In genomic region chr10:110477689-110478314, GRCm38 (mm10) we compare ENCODE assay signal across 10 mouse cellular contexts. TPM values are rescaled to one million over a fixed set of nuclear protein-coding genes. Genes with fewer than 3 reads are reported as not detected.
A peak's percentile ranks its signal among the peaks of the same experiment; 100 is the strongest.
DNase-seq lines count a peak whose midpoint lies in the region; ATAC-seq lines count a peak whose summit lies in the region.
"Had no signal": no experiment of that assay in that cellular context is flagged by ENCODE, and none has a peak within 500 bp of the region (broad histone marks: within the 10 kb centered on the region; RNA-seq: fewer than 3 reads in every experiment).

No protein-coding gene starts in this region.

- no peaks in the 10 kb centered on the region for H3K9me3 ChIP-seq in limb, embryonic 12.5 days
- no peaks in the 10 kb centered on the region for H3K9me3 ChIP-seq in limb, embryonic 10.5 days (replicated peaks)
- no peaks in the 10 kb centered on the region for H3K9me3 ChIP-seq in midbrain, embryonic 11.5 days (ENCODE audit: control insufficient read depth, low read length)
- H3K9me3 ChIP-seq in heart, embryonic 12.5 days (replicated peaks), result no peaks in the 10 kb centered on the region

- no peaks in the 10 kb centered on the region for H3K36me3 ChIP-seq in limb, embryonic 12.5 days
- H3K36me3 ChIP-seq in limb, embryonic 10.5 days, result no peaks in the 10 kb centered on the region
- H3K36me3 ChIP-seq in midbrain, embryonic 11.5 days (ENCODE audit: control insufficient read depth, insufficient read depth, low read length), result no peaks in the 10 kb centered on the region
- H3K36me3 ChIP-seq in heart, embryonic 12.5 days, result no peaks in the 10 kb centered on the region

- H3K4me3 ChIP-seq in limb, embryonic 12.5 days (replicated peaks), result no peak overlapping the region
- H3K4me3 ChIP-seq in limb, embryonic 10.5 days, result no peak overlapping the region
- H3K4me3 ChIP-seq in midbrain, embryonic 11.5 days (ENCODE audit: low read depth, low read length), result no peak overlapping the region
- no peak overlapping the region for H3K4me3 ChIP-seq in heart, embryonic 12.5 days

- peak; percentile 52; the same call in 1 of the 2 replicates for ATAC-seq in limb, embryonic 12.5 days (ENCODE audit: insufficient number of reproducible peaks, insufficient read depth, low FRiP score, low TSS enrichment, low read depth)
- ATAC-seq in midbrain, embryonic 11.5 days (ENCODE audit: low FRiP score), result peak; percentile 75
- no peak for ATAC-seq in heart, embryonic 12.5 days (ENCODE audit: insufficient number of reproducible peaks, low FRiP score)

- no peak for DNase-seq in limb, embryonic 10.5 days (ENCODE audit: low spot score)
- DNase-seq in frontal cortex, postnatal 36 days (ENCODE audit: low spot score in 2 of 2), result peak; percentile 43 to 68
- no peak for DNase-seq in midbrain, embryonic 11.5 days (ENCODE audit: low spot score, missing footprints)
- DNase-seq in right cerebral cortex, postnatal 36 days (ENCODE audit: low spot score in 2 of 2), result peak; percentile 16 to 28
- DNase-seq in layer of hippocampus, postnatal 25 days (ENCODE audit: extremely low spot score in 1 of 2, low spot score in 1 of 2), result no peak
- DNase-seq in ovary, postnatal 36 days (ENCODE audit: low spot score), result no peak
- DNase-seq: gastrocnemius, postnatal 14 days had no signal

- no peaks in the 10 kb centered on the region for H3K4me1 ChIP-seq in limb, embryonic 12.5 days (replicated peaks)
- H3K4me1 ChIP-seq in limb, embryonic 10.5 days, result 0 out of 2 replicates have a peak, but pooled peaks cover 3% of the 10 kb centered on the region
- no peaks in the 10 kb centered on the region for H3K4me1 ChIP-seq in midbrain, embryonic 11.5 days (ENCODE audit: control insufficient read depth, insufficient read depth, low read length)
- H3K4me1 ChIP-seq in heart, embryonic 12.5 days (replicated peaks), result no peaks in the 10 kb centered on the region

- H3K27me3 ChIP-seq in limb, embryonic 12.5 days, result no peaks in the 10 kb centered on the region
- H3K27me3 ChIP-seq in limb, embryonic 10.5 days (ENCODE audit: low read depth, poor library complexity, severe bottlenecking), result no peaks in the 10 kb centered on the region
- no peaks in the 10 kb centered on the region for H3K27me3 ChIP-seq in midbrain, embryonic 11.5 days (ENCODE audit: control insufficient read depth, insufficient read depth, low read length)
- H3K27me3 ChIP-seq in heart, embryonic 12.5 days (replicated peaks), result no peaks in the 10 kb centered on the region

- H3K4me2 ChIP-seq in limb, embryonic 12.5 days, result no peak overlapping the region
- no peak overlapping the region for H3K4me2 ChIP-seq in midbrain, embryonic 11.5 days
- no peak overlapping the region for H3K4me2 ChIP-seq in heart, embryonic 12.5 days

- no peak overlapping the region for H3K9ac ChIP-seq in limb, embryonic 12.5 days (replicated peaks)
- no peak overlapping the region for H3K9ac ChIP-seq in midbrain, embryonic 11.5 days (ENCODE audit: low read length)
- H3K9ac ChIP-seq in heart, embryonic 12.5 days, result no peak overlapping the region

- no peak overlapping the region for H3K27ac ChIP-seq in limb, embryonic 12.5 days
- H3K27ac ChIP-seq in limb, embryonic 10.5 days, result no peak overlapping the region
- no peak overlapping the region for H3K27ac ChIP-seq in midbrain, embryonic 11.5 days (ENCODE audit: low read depth, low read length)
- no peak overlapping the region for H3K27ac ChIP-seq in heart, embryonic 12.5 days (ENCODE audit: poor library complexity, severe bottlenecking)

- 63% methylated on average over 11 of the region's 11 CpGs for WGBS in limb, embryonic 12.5 days
- whole genome bisulfite sequencing in limb, embryonic 10.5 days, result 87% methylated on average over 11 of the region's 11 CpGs
- 68% methylated on average over 11 of the region's 11 CpGs for WGBS in midbrain, embryonic 11.5 days
- 73% methylated on average over 11 of the region's 11 CpGs for WGBS in heart, embryonic 12.5 days

RNA-seq across cellular contexts. Expression of gene Nav3, which starts 21.8 kb away (rescaled TPM):
- 2.3 and 3.0 TPM in 2 replicates for polyA plus RNA-seq in limb, embryonic 12.5 days (2016; fragmentation: Nextera tagmentation; extraction: Ambion mirVana)
- 0.93 and 1.2 TPM in 2 replicates for polyA plus RNA-seq in limb, embryonic 10.5 days (2016; fragmentation: Nextera tagmentation; extraction: Ambion mirVana)
- polyA plus RNA-seq in midbrain, embryonic 11.5 days (2014; fragmentation: Nextera tagmentation; extraction: Ambion mirVana), result 7.9 and 8.8 TPM in 2 replicates
- 100 to 1,000 TPM in 1 of 2 experiments, 10 to 100 TPM in 1; 97.2 to 113 TPM for total RNA-seq in layer of hippocampus, postnatal 25 days (2021)
- 1.6 and 1.9 TPM in 2 replicates for polyA plus RNA-seq in heart, embryonic 12.5 days (2016; fragmentation: Nextera tagmentation; extraction: Ambion mirVana)
- total RNA-seq: monocyte, adult 5-6 weeks had no signal

Comparison
In these comparisons a context has a peak if more than half of its experiments do, and no peak if none do; other contexts are left out.
1. DNase-seq: peak in frontal cortex, postnatal 36 days (2 of 2) and right cerebral cortex, postnatal 36 days (2 of 2); none in limb, embryonic 10.5 days (single experiment), midbrain, embryonic 11.5 days (single experiment), layer of hippocampus, postnatal 25 days (0 of 2) and ovary, postnatal 36 days (single experiment).